Mouse (Mus musculus): ENCODE results near the gene Bcl9.

Bcl9 gene

DNA sequence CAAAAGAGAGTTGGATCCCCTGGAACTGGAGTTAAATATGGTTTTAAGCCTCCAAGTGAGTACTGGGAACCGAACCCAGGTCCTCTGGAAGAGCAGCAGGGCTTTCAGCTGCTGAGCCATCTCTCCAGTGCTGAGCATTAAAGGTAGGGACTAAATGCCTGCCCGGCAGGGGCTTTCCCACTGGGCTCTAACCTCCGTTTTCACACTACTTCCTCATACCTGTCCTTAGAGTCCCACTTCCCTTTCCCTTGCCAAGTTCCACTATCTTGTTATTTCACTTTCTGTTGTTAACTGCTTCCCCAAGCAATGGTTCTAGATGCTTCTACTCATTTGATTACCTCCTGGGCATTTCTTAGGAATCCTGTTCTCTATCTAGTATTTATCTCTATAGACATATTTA is 65.4 kb downstream of the Bcl9 start:
- DNase-seq (ENCODE audit: low read depth), result no peak

DNA sequence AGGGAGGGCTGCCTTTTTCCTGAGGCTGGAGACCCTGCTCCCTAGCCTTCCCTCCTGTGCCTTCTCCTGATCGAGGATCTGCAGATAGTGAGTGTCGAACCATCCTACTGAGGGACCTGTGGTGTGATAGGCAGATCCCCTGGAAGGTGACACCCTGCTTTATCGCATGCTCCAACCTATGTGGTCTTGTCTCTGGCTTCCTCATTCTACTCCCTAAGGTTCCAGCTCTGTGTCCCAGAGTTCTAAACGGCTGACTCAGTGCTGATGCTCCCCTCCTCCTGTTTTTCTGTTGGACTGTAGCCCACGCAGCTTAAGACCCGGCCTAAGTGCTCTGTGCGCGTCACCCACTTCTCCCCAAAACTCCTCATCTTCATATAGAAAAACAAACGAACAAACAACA is 65.9 kb downstream of the Bcl9 start:
- no peak for DNase-seq (ENCODE audit: low read depth)

DNA sequence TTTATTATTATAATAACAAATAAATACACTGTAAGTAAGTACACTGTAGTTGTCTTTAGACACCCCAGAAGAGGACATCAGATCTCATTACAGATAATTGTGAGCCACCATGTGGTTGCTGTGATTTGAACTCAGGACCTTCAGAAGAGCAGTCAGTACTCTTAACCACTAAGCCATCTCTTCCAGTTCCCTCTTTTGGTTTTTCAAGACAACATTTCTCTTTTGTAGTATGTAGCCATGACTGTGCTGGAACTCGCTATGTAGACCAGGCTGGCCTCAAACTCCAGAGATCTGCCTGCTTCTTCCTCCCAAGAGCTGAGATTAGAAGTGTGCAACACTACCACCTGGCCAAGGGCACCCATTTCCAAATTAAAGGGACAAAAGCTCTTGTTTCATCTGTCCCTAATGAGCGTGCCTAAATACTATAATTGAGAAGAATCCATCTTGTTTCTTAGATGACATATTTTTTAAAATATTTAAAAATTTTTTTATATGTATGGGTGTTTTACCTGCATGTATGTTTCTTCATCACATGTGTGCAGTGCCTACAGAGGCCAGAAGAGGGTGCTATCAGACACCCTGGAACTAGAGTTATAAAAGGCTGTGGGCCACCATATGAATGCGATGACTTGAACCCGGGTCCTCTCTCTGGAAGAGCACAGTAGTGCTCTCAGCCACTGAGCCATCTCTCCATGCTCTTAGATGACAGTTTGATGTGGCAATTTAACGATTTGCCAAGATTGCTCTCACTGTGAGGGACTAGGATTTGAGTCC is 66.9 kb downstream of the Bcl9 start:
- no peak for DNase-seq (ENCODE audit: low read depth)

DNA sequence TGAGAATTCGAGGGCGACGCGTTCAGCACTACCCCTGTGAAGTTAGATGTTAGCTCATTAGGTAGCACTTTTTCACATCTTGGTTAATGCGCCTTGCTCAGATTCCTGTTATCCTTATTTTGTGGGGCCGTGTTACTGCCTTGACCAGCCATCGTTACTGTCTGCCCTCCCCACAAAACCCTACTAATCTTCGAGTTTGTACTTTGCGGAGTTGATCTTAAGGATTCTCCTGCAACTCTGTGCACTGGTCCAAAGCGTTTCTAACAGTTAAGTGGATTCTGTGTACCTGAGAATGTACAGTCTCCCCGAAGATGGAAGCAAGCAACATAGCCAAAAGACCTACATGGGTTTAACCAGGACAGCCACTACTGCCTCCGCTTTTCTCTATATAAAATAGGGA is 69.3 kb downstream of the Bcl9 start:
- DNase-seq (ENCODE audit: low read depth), result no peak

DNA sequence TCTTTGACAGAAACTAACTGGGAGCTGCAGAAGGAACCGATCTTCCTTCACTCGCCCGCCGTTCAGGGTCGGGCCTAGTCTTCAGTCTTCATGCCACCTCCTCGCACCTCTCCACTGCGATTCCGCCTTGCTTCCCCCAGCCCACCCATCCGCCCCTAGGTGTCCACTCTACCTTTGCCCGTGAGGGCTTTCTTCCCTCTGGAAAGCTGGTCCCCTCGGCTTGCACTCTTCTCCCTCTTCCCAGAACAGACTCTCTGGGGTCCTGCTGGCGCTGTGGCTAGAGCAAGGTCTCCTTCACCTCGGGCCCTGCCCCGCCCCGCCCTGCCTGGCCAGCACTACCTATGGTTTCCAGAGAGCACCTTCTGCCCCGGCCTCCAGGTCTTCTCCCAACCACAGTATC is 69.7 kb downstream of the Bcl9 start:
- DNase-seq (ENCODE audit: low read depth), result no peak

DNA sequence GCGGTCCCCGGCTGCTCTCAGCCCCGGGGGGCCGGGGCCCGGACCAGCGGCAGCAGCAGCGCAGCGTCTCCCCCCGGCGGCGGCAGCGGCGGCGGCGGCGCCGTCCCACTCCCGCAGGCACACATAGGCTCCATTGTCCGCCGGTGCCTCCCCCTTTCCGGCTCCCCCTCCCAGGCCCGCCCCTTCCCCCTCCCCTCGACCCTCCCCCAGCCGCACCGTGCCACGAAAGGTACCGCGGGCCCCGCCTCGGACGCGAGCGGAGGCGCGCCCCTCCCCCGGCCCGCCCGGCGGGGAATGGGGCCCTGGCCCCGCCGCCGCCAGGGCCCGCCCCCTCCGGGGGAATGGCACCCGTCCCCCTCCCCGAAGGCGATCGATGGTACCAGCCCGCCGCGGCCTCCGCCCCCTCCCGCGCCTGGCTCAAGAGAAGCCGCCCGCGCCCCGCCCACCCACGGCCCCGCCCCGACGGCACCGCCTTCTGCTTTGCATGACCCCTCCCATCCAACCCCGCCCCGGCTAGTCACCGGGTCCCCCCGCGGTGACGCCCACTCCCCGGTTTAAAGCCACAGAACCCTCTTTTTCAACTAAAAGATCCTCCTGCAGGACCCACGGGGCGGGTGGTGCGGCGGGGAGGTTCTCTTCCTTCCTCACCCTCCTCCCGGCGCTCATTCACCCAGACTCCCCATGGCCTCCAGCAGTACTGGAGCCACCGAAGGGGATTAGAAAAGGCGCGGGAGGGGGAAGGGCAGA is 70.3 kb downstream of the Bcl9 start:
- DNase-seq (ENCODE audit: low read depth), result peak; percentile 99

- no peak for DNase-seq (ENCODE audit: low read depth)
Observed at GRCm38 (mm10) chr3:97226719-97227118, 71.0 kb downstream of the Bcl9 start.

DNA sequence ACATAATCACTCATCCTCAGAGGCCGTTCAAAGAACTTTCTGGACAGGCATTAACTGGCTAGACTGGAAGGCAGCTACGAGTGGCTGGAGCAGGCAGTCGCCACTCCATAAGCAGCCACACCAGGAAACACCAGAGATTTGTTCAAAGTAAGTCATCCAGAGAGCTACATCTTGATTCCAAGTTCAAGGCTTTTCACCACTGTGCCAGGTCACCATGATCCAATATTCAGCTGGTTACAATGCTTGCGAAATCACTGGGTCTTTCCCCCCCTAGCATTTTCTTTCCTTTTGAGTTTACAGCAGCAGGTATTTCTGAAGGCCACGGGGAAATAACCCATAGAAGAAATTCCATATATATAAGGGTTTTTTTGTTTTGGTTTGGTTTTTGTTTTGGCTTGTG is 72.5 kb downstream of the Bcl9 start:
- DNase-seq (ENCODE audit: low read depth), result peak; percentile 50

- no peak for DNase-seq (ENCODE audit: low read depth)
Observed at GRCm38 (mm10) chr3:97223261-97223660, 74.5 kb downstream of the Bcl9 start.

GRCm38 (mm10) chr3:97215526-97215925 is 82.2 kb downstream of the Bcl9 start:
- DNase-seq (ENCODE audit: low read depth), result no peak

- peak; percentile 79 for DNase-seq (ENCODE audit: low read depth)
Observed at GRCm38 (mm10) chr3:97214439-97214838, 83.3 kb downstream of the Bcl9 start.

GRCm38 (mm10) chr3:97213871-97214270 is 83.8 kb downstream of the Bcl9 start:
- peak; percentile 54 for DNase-seq (ENCODE audit: low read depth)

GRCm38 (mm10) chr3:97211177-97211576 is 86.5 kb downstream of the Bcl9 start:
- DNase-seq (ENCODE audit: low read depth), result no peak

- DNase-seq (ENCODE audit: low read depth), result no peak
Observed at GRCm38 (mm10) chr3:97209351-97209750, 88.4 kb downstream of the Bcl9 start.

- DNase-seq (ENCODE audit: low read depth), result no peak
Observed at GRCm38 (mm10) chr3:97206521-97206920, 91.2 kb downstream of the Bcl9 start.

- DNase-seq (ENCODE audit: low read depth), result no peak
Observed at GRCm38 (mm10) chr3:97203880-97204279, 93.8 kb downstream of the Bcl9 start.

DNA sequence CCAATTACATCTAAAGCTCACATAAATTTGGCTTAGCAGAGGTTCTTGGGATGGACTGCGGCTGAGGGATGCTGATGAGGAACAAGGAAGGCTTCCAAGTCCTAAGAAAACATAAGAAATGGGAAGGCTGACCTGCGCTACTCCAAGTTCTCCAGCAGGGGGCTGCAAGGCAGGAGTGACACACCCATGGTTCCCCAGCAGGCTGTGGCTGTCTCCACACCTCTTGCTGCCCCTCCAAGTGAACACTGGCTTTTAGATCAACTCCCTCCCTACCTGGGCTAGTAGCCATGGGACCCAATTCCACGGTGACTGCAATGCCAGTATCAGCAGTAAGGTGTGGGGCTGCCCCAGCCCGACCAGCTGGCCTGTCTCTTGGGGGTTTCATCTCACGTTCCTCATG is 95.8 kb downstream of the Bcl9 start:
- peak; percentile 80 for DNase-seq (ENCODE audit: low read depth)

- DNase-seq (ENCODE audit: low read depth), result no peak
Observed at GRCm38 (mm10) chr3:97199261-97199660, 98.5 kb downstream of the Bcl9 start.

DNA sequence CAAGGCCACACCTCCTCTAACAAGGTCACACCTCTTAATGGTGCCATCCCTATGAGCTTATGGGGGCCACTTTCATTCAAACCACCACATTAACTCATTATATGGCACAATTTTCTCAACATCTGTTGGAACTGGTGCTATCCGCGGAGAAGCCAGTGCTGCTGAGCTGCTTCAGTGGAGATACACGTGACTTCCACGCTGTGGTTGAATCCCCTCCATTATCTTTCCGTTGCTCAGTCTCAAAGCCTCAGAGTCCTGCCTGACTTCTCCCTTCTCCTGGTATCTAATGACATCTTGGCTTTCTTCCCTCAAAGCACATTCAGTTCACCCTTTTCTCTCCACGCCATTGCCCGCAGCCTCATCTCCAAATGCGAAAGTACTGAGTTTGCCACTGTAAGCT is 101.1 kb downstream of the Bcl9 start:
- no peak for DNase-seq (ENCODE audit: low read depth)

GRCm38 (mm10) chr3:97185098-97185860 is 112.4 kb downstream of the Bcl9 start:
- DNase-seq (ENCODE audit: low read depth), result peak; percentile 79

DNA sequence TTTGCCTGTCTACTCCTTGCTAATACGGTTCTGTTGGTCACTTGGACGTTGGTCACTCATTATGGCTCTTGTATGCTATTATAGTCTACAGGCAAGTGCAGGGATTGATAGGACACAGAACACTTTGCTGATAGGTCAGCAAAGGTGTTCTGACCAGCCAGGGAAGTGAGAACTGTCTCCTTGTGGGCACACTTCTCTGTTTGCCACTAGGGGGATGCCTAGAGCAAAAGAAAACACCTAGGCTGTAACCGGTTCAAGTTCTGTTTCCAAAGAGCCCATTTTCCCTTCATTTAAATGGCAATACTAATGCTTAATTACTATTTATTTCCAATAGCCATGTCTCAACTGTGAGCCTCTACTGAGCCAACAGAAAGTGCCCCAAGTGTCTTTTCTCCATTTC is 113.9 kb downstream of the Bcl9 start:
- peak; percentile 48 for DNase-seq (ENCODE audit: low read depth)

- DNase-seq (ENCODE audit: low read depth), result no peak
Observed at GRCm38 (mm10) chr3:97180527-97180926, 117.2 kb downstream of the Bcl9 start.

- DNase-seq (ENCODE audit: low read depth), result no peak
Observed at GRCm38 (mm10) chr3:97178885-97179284, 118.8 kb downstream of the Bcl9 start.

Measured in NIH3T3 (cell line).